Mouse (Mus musculus) ZHBTc4 (cell line): ENCODE data around the gene Glb1l2.
A peak's percentile ranks its signal among the peaks of the same experiment; 100 is the strongest.

Experiments
- DNase-seq: peaks from one replicate; pipeline ENCODE4 v3.0.0-alpha.2; 2011; ENCODE audit warnings: low read depth, low spot score

Gene Glb1l2

GRCm38 (mm10) chr9:26805935-26806666 is at the start of gene Glb1l2:
Glb1l2 (minus strand) TSS chr9:26806468.
- DNase-seq = peak; percentile 99

GRCm38 (mm10) chr9:26831089-26831488 is 24.8 kb upstream of the Glb1l2 start:
- no peak for DNase-seq

GRCm38 (mm10) chr9:26819942-26820341 is 13.7 kb upstream of the Glb1l2 start:
- DNase-seq = no peak

- no peak for DNase-seq
Measured at GRCm38 (mm10) chr9:26808735-26809134, 2.5 kb upstream of the Glb1l2 start.

- DNase-seq = no peak
Measured at GRCm38 (mm10) chr9:26804321-26804720, 1.9 kb downstream of the Glb1l2 start.

- DNase-seq = no peak
Measured at GRCm38 (mm10) chr9:26800357-26800756, 5.9 kb downstream of the Glb1l2 start.

GRCm38 (mm10) chr9:26798731-26799130 is 7.5 kb downstream of the Glb1l2 start:
- no peak for DNase-seq

GRCm38 (mm10) chr9:26798205-26798604 is 8.1 kb downstream of the Glb1l2 start:
- no peak for DNase-seq

- no peak for DNase-seq
Measured at GRCm38 (mm10) chr9:26792829-26793228, 13.4 kb downstream of the Glb1l2 start.

GRCm38 (mm10) chr9:26783414-26783975 is 22.8 kb downstream of the Glb1l2 start:
- no peak for DNase-seq

- DNase-seq = no peak
Measured at GRCm38 (mm10) chr9:26778421-26778820, 27.8 kb downstream of the Glb1l2 start.

- peak; percentile 71 for DNase-seq
Measured at GRCm38 (mm10) chr9:26776122-26776902, 30.0 kb downstream of the Glb1l2 start.

GRCm38 (mm10) chr9:26775700-26776099 is 30.6 kb downstream of the Glb1l2 start:
- DNase-seq = no peak

GRCm38 (mm10) chr9:26768181-26768580 is 38.1 kb downstream of the Glb1l2 start:
- no peak for DNase-seq

GRCm38 (mm10) chr9:26762477-26762876 is 43.8 kb downstream of the Glb1l2 start:
- DNase-seq = no peak

- DNase-seq = no peak
Measured at GRCm38 (mm10) chr9:26760576-26760975, 45.7 kb downstream of the Glb1l2 start.

GRCm38 (mm10) chr9:26760081-26760480 is 46.2 kb downstream of the Glb1l2 start:
- DNase-seq = peak; percentile 64

GRCm38 (mm10) chr9:26748893-26749292 is 57.4 kb downstream of the Glb1l2 start:
- DNase-seq = no peak

GRCm38 (mm10) chr9:26747121-26747520 is 59.1 kb downstream of the Glb1l2 start:
- DNase-seq = no peak

- no peak for DNase-seq
Measured at GRCm38 (mm10) chr9:26742817-26743216, 63.5 kb downstream of the Glb1l2 start.

GRCm38 (mm10) chr9:26737116-26737515 is 69.2 kb downstream of the Glb1l2 start:
- DNase-seq = no peak

GRCm38 (mm10) chr9:26733986-26734385 is 72.3 kb downstream of the Glb1l2 start:
- peak; percentile 22 for DNase-seq
